Mouse (Mus musculus) ES-E14 (cell line): ENCODE data around the gene Msl3l2. TPM values are rescaled to one million over a fixed set of nuclear protein-coding genes. Genes with fewer than 3 reads are reported as not detected.

Source experiments
- DNase-seq: peaks from one replicate; pipeline ENCODE4 v3.0.0-alpha.2; 2013; ENCODE audit warnings: low read depth, low spot score
- H3K27ac ChIP-seq: 2 replicates; pipeline ENCODE4 v1.5.1; 2012; ENCODE audit warnings: low read depth, mild to moderate bottlenecking, low read length, moderate library complexity, mixed read lengths; ENCODE audit not compliant: poor library complexity, insufficient read depth, severe bottlenecking
- H3K36me3 ChIP-seq: 2 replicates; pipeline ENCODE4 v1.6.1; 2012; ENCODE audit warnings: mild to moderate bottlenecking, low read length, moderate library complexity, mixed read lengths; ENCODE audit not compliant: control insufficient read depth, poor library complexity, insufficient read depth, severe bottlenecking
- H3K4me1 ChIP-seq, 2 experiments: fragments of 150-350 bp in 1 of 2; sonication (generic) in 1 of 2; 2 replicates each; pipeline ENCODE4 v1.6.1; 2012; ENCODE audit warnings: low read length in 2 of 2, mild to moderate bottlenecking in 1 of 2, mixed read lengths in 1 of 2; ENCODE audit not compliant: control insufficient read depth in 2 of 2, insufficient read depth in 2 of 2, poor library complexity in 1 of 2
- H3K4me3 ChIP-seq, 2 experiments: fragments of 150-350 bp in 1 of 2; sonication (generic) in 1 of 2; 2 replicates each; pipeline ENCODE4 v1.5.1; 2012; ENCODE audit warnings: low read length in 2 of 2, low read depth in 1 of 2, mild to moderate bottlenecking in 1 of 2, mixed read lengths in 1 of 2; ENCODE audit not compliant: insufficient read depth in 1 of 2, poor library complexity in 1 of 2, severe bottlenecking in 1 of 2
- H3K9ac ChIP-seq: 2 replicates; pipeline ENCODE4 v1.6.1; 2012; ENCODE audit warnings: low read depth, mild to moderate bottlenecking, low read length, mixed read lengths; ENCODE audit not compliant: poor library complexity, insufficient read depth, severe bottlenecking
- H3K9me3 ChIP-seq: fragments of 150-350 bp; sonication (generic); 2 replicates; pipeline ENCODE4 v1.6.1; 2012; ENCODE audit warnings: low read depth, mild to moderate bottlenecking, low read length; ENCODE audit not compliant: control insufficient read depth, insufficient read depth
- CHD2 ChIP-seq: IDR thresholded peaks from 2 replicates; pipeline ENCODE4 v1.6.1; 2014; ENCODE audit warnings: mild to moderate bottlenecking, low read depth, low read length, inconsistent platforms
- HCFC1 ChIP-seq: IDR thresholded peaks from 2 replicates; pipeline ENCODE4 v1.6.1; 2012; ENCODE audit warnings: low read length, inconsistent platforms, borderline replicate concordance; ENCODE audit not compliant: insufficient read depth
- MAFK ChIP-seq: IDR thresholded peaks from 2 replicates; pipeline ENCODE4 v1.6.1; 2014; ENCODE audit warnings: mild to moderate bottlenecking, low read depth, low read length, inconsistent platforms; ENCODE audit not compliant: insufficient read depth
- ZC3H11A ChIP-seq: IDR thresholded peaks from 2 replicates; pipeline ENCODE4 v1.6.1; 2012; ENCODE audit warnings: low read depth, mild to moderate bottlenecking, inconsistent platforms, low read length, borderline replicate concordance
- ZNF384 ChIP-seq: IDR thresholded peaks from 2 replicates; pipeline ENCODE4 v1.6.1; 2012; ENCODE audit warnings: low read depth, low read length, inconsistent platforms
- in situ Hi-C, 2 experiments: fragments of 600-800 bp; cut with MboI; formaldehyde crosslinking; loops; one replicate each; pipeline ENCODE4 v1.15.1; 2025; ENCODE audit warnings: low sequenced_read_pairs in 2 of 2, inconsistent platforms in 1 of 2; ENCODE audit not compliant: unreplicated experiment in 2 of 2
- total RNA-seq: library from RNA; depleted of rRNA; stranded (reverse); fragments of 300-350 nt; gene quantifications from 2 replicates; pipeline ENCODE4 v1.2.3, GENCODE M21; 2012

The Msl3l2 gene
- total RNA-seq, 1 experiment = 3.3 TPM

GRCm38 (mm10) chr10:56089714-56090113 is 17.0 kb upstream of the Msl3l2 start:
- TF ChIP-seq ZC3H11A = no peak
- no peak for TF ChIP-seq MAFK
- TF ChIP-seq HCFC1 = no peak
- TF ChIP-seq ZNF384 = no peak
- no peak for TF ChIP-seq CHD2
- H3K4me1 ChIP-seq = no peaks in the 10 kb centered on the region
- no peaks in the 10 kb centered on the region for H3K9me3 ChIP-seq
- no peak overlapping the region for H3K9ac ChIP-seq
- in situ Hi-C loops = no loop called here
- no peaks in the 10 kb centered on the region for H3K36me3 ChIP-seq
- H3K4me3 ChIP-seq = no peak overlapping the region
- no peak overlapping the region for H3K27ac ChIP-seq
- DNase-seq = no peak

- H3K9ac ChIP-seq = no peak overlapping the region
- in situ Hi-C loops = no loop called here
- H3K36me3 ChIP-seq = no peaks in the 10 kb centered on the region
- TF ChIP-seq MAFK = no peak
- TF ChIP-seq ZNF384 = no peak
- no peak for TF ChIP-seq HCFC1
- no peak for TF ChIP-seq ZC3H11A
- TF ChIP-seq CHD2 = no peak
- no peaks in the 10 kb centered on the region for H3K4me1 ChIP-seq
- no peak overlapping the region for H3K27ac ChIP-seq
- no peaks in the 10 kb centered on the region for H3K9me3 ChIP-seq
- H3K4me3 ChIP-seq = no peak overlapping the region
- DNase-seq = no peak
Observed at GRCm38 (mm10) chr10:56094586-56094985, 12.1 kb upstream of the Msl3l2 start.

GRCm38 (mm10) chr10:56096757-56097156 is 10.0 kb upstream of the Msl3l2 start:
- Histone ChIP-seq H3K36me3 (no peaks in the 10 kb centered on the region), H3K4me1 (no peaks in the 10 kb centered on the region), H3K9ac (no peak overlapping the region), H3K27ac (no peak overlapping the region), H3K4me3 (no peak overlapping the region), H3K9me3 (no peaks in the 10 kb centered on the region)
- no peak for DNase-seq
- in situ Hi-C loops = no loop called here
- TF ChIP-seq CHD2 = no peak
- TF ChIP-seq ZNF384 = no peak
- TF ChIP-seq HCFC1 = no peak
- no peak for TF ChIP-seq MAFK
- no peak for TF ChIP-seq ZC3H11A

GRCm38 (mm10) chr10:56099126-56099525 is 7.6 kb upstream of the Msl3l2 start:
- no peaks in the 10 kb centered on the region for H3K36me3 ChIP-seq
- TF ChIP-seq ZNF384 = no peak
- no peak for TF ChIP-seq HCFC1
- DNase-seq = no peak
- no peaks in the 10 kb centered on the region for H3K9me3 ChIP-seq
- no peaks in the 10 kb centered on the region for H3K4me1 ChIP-seq
- no peak overlapping the region for H3K9ac ChIP-seq
- in situ Hi-C loops = no loop called here
- H3K4me3 ChIP-seq = no peak overlapping the region
- H3K27ac ChIP-seq = no peak overlapping the region

GRCm38 (mm10) chr10:56099641-56100310 is 6.9 kb upstream of the Msl3l2 start:
- DNase-seq = no peak
- no peak for TF ChIP-seq CHD2
- no peak for TF ChIP-seq HCFC1
- no peak for TF ChIP-seq ZNF384
- no peak for TF ChIP-seq ZC3H11A
- no peak for TF ChIP-seq MAFK

More at GRCm38 (mm10) chr10:56099641-56100310, 6.9 kb upstream of the Msl3l2 start:
- H3K9me3 ChIP-seq = no peaks in the 10 kb centered on the region
- no peak overlapping the region for H3K27ac ChIP-seq
- H3K4me3 ChIP-seq = no peak overlapping the region
- no peaks in the 10 kb centered on the region for H3K4me1 ChIP-seq
- no peaks in the 10 kb centered on the region for H3K36me3 ChIP-seq
- no peak overlapping the region for H3K9ac ChIP-seq
- in situ Hi-C loops = no loop called here
